Mouse (Mus musculus) cerebellum, adult 8-10 months (tissue): ENCODE results near the gene Slc39a2.

Experiments
- DNase-seq: peaks from one replicate; pipeline ENCODE4 v3.0.0; 2022

Gene Slc39a2

DNA sequence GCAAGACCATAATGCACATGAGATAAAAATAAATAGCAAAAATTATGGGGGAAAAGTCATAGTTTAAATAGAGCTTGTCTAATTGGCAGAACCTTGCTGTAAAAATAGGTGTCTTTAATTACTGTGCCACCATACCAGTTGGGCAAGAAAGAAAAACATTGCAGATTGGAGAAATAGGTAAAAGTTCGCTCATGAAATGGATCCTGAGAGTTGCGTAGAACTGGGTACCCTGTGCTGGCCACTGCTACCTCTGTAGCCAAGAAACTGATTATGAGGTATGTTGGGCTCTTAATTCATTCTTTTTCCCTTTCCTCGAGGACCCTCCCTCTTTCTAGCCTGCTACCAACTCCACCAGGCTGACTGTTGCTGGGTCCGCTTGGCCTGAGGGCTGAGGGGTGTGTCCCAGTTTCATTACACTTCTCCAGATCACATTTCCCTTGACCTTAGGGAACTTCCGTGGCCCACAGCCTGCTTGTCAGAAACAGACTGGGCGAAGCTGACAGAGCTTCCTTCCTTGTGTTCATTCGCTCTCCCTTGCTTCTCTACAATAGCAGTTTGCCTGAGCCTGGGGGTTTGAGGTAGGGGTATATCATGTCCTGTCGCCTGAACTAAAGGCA lies 48.4 kb downstream of the Slc39a2 start:
- no peak for DNase-seq

- DNase-seq = no peak
Observed at GRCm38 (mm10) chr14:51941577-51941976, 48.9 kb downstream of the Slc39a2 start.

DNA sequence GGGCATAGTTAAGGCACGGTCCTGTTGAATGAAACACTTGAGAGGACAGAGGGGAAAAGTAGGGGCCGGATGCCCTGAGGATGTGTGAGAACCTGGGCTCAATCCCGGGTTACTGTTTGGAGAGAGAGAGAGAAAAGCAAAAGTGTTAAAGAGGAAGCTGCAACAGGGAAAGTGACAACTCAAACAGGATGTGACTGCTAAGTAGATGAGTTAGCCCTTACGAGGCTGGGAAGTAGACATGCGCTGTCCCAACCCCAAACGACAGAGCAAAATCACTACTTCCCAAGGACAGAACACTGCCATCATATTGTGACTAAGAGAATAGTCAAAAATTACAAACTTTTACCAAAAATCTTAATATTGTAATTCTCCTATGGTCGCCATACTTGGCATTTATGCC lies 49.5 kb downstream of the Slc39a2 start:
- no peak for DNase-seq

- no peak for DNase-seq
Observed at GRCm38 (mm10) chr14:51943336-51943735, 50.6 kb downstream of the Slc39a2 start.
